Mouse (Mus musculus) CH12.LX (cell line): ENCODE results near the gene Wars. TPM values are rescaled to one million over a fixed set of nuclear protein-coding genes. Genes with fewer than 3 reads are reported as not detected.

Source experiments
- DNase-seq: peaks from one replicate; pipeline ENCODE4 v3.0.0-alpha.2; 2013; ENCODE audit errors: extremely low read depth
- H3K27ac ChIP-seq: 2 replicates; pipeline ENCODE4 v1.5.1; 2012; ENCODE audit warnings: low read depth, mild to moderate bottlenecking, control low read depth, moderate library complexity; ENCODE audit not compliant: insufficient read depth
- H3K27me3 ChIP-seq: replicated peaks from 2 replicates; pipeline ENCODE3; 2012; ENCODE audit warnings: inconsistent platforms
- H3K36me3 ChIP-seq, 2 experiments: replicated peaks in 1 of 2; 2 replicates each; pipeline versions ENCODE3 to v1.6.1; 2012; ENCODE audit warnings: inconsistent platforms in 1 of 2, low read length in 1 of 2, mild to moderate bottlenecking in 1 of 2, mixed read lengths in 1 of 2, moderate library complexity in 1 of 2; ENCODE audit not compliant: control insufficient read depth in 1 of 2, insufficient read depth in 1 of 2
- H3K4me1 ChIP-seq, 2 experiments: 2 replicates each; pipeline ENCODE4 v1.6.1; 2012; ENCODE audit warnings: inconsistent platforms in 1 of 2, moderate library complexity in 1 of 2; ENCODE audit not compliant: insufficient read depth in 2 of 2, control insufficient read depth in 1 of 2
- H3K4me2 ChIP-seq: 2 replicates; pipeline ENCODE4 v1.6.1; 2012; ENCODE audit warnings: low read depth, mild to moderate bottlenecking, control low read depth; ENCODE audit not compliant: poor library complexity, insufficient read depth, severe bottlenecking
- H3K4me3 ChIP-seq, 3 experiments: fragments of 150-350 bp in 1 of 3; sonication (generic) in 1 of 3; replicated peaks in 1 of 3; 2 replicates each; pipeline versions ENCODE3 to v1.5.1; 2011 to 2012; ENCODE audit warnings: low read depth in 2 of 3, low read length in 2 of 3, mild to moderate bottlenecking in 2 of 3, moderate library complexity in 2 of 3, control low read depth in 1 of 3, improper control_type of control experiment in 1 of 3, inconsistent platforms in 1 of 3, mixed read lengths in 1 of 3; ENCODE audit not compliant: poor library complexity in 1 of 3
- H3K79me2 ChIP-seq: replicated peaks from 2 replicates; pipeline ENCODE4 v1.6.1; 2012; ENCODE audit warnings: mild to moderate bottlenecking, moderate library complexity; ENCODE audit not compliant: control insufficient read depth, poor library complexity, insufficient read depth, severe bottlenecking; ENCODE audit errors: extremely low read depth
- H3K9ac ChIP-seq: 2 replicates; pipeline ENCODE4 v1.6.1; 2012; ENCODE audit warnings: low read depth, mild to moderate bottlenecking, control low read depth, moderate library complexity; ENCODE audit not compliant: insufficient read depth
- H3K9me3 ChIP-seq: replicated peaks from 2 replicates; pipeline ENCODE3; 2012; ENCODE audit warnings: low read length, inconsistent platforms, mixed read lengths
- BHLHE40 ChIP-seq: IDR thresholded peaks from 2 replicates; pipeline ENCODE4 v1.6.1; 2011; ENCODE audit warnings: mild to moderate bottlenecking, low read depth, low read length, improper control_type of control experiment
- CHD1 ChIP-seq: IDR thresholded peaks from 2 replicates; pipeline ENCODE4 v1.6.1; 2012; ENCODE audit warnings: low read depth, low read length, improper control_type of control experiment, inconsistent platforms
- E2F4 ChIP-seq: IDR thresholded peaks from 2 replicates; pipeline ENCODE4 v1.6.1; 2011; ENCODE audit warnings: low read depth, low read length, improper control_type of control experiment; ENCODE audit not compliant: insufficient replicate concordance
- ELF1 ChIP-seq: IDR thresholded peaks from 2 replicates; pipeline ENCODE4 v1.6.1; 2014; ENCODE audit warnings: low read depth, mild to moderate bottlenecking, inconsistent platforms, low read length, improper control_type of control experiment
- EP300 ChIP-seq: IDR thresholded peaks from 2 replicates; pipeline ENCODE4 v1.6.1; 2011; ENCODE audit warnings: low read length, improper control_type of control experiment
- ETS1 ChIP-seq: conservative IDR thresholded peaks from 2 replicates; pipeline ENCODE4 v1.6.1; 2012; ENCODE audit warnings: low read depth, mild to moderate bottlenecking, inconsistent platforms, low read length, improper control_type of control experiment, moderate library complexity
- HCFC1 ChIP-seq: IDR thresholded peaks from 2 replicates; pipeline ENCODE4 v1.6.1; 2012; ENCODE audit warnings: low read depth, mild to moderate bottlenecking, inconsistent platforms, low read length, improper control_type of control experiment
- IRF4 ChIP-seq: IDR thresholded peaks from 2 replicates; pipeline ENCODE4 v1.6.1; 2014; ENCODE audit warnings: low read depth, mild to moderate bottlenecking, inconsistent platforms, low read length, improper control_type of control experiment
- JUN ChIP-seq: IDR thresholded peaks from 2 replicates; pipeline ENCODE4 v1.6.1; 2011; ENCODE audit warnings: low read depth, mild to moderate bottlenecking, low read length, improper control_type of control experiment, moderate library complexity; ENCODE audit not compliant: insufficient read depth
- JUND ChIP-seq: conservative IDR thresholded peaks from 2 replicates; pipeline ENCODE4 v1.6.1; 2011; ENCODE audit warnings: low read depth, low read length, improper control_type of control experiment
- KAT2A ChIP-seq: IDR thresholded peaks from 2 replicates; pipeline ENCODE4 v1.6.1; 2012; ENCODE audit warnings: low read length, improper control_type of control experiment, inconsistent platforms; ENCODE audit not compliant: insufficient replicate concordance
- MAFK ChIP-seq: IDR thresholded peaks from 2 replicates; pipeline ENCODE4 v1.6.1; 2011; ENCODE audit warnings: low read length, improper control_type of control experiment; ENCODE audit not compliant: insufficient replicate concordance
- MAX ChIP-seq: IDR thresholded peaks from 2 replicates; pipeline ENCODE4 v1.6.1; 2011; ENCODE audit warnings: low read length, improper control_type of control experiment
- MAZ ChIP-seq: IDR thresholded peaks from 2 replicates; pipeline ENCODE4 v1.6.1; 2012; ENCODE audit warnings: low read depth, mild to moderate bottlenecking, inconsistent platforms, low read length, improper control_type of control experiment, moderate library complexity
- MXI1 ChIP-seq: IDR thresholded peaks from 2 replicates; pipeline ENCODE4 v1.6.1; 2011; ENCODE audit warnings: mild to moderate bottlenecking, low read depth, low read length, improper control_type of control experiment
- MYC ChIP-seq: IDR thresholded peaks from 2 replicates; pipeline ENCODE4 v1.6.1; 2011; ENCODE audit warnings: low read depth, mild to moderate bottlenecking, improper control_type of control experiment, low read length
- NELFE ChIP-seq: IDR thresholded peaks from 2 replicates; pipeline ENCODE4 v1.6.1; 2011; ENCODE audit warnings: low read depth, low read length, improper control_type of control experiment
- NRF1 ChIP-seq: IDR thresholded peaks from 2 replicates; pipeline ENCODE4 v1.6.1; 2014; ENCODE audit warnings: low read depth, mild to moderate bottlenecking, inconsistent platforms, low read length, improper control_type of control experiment, moderate library complexity
- POLR2A ChIP-seq: IDR thresholded peaks from 2 replicates; pipeline ENCODE4 v1.6.1; 2011; ENCODE audit warnings: low read depth, mild to moderate bottlenecking, improper control_type of control experiment, low read length
- POLR2AphosphoS2 ChIP-seq: IDR thresholded peaks from 2 replicates; pipeline ENCODE4 v1.6.1; 2011; ENCODE audit warnings: low read depth, low read length, improper control_type of control experiment
- RAD21 ChIP-seq: IDR thresholded peaks from 2 replicates; pipeline ENCODE4 v1.6.1; 2011; ENCODE audit warnings: low read depth, mild to moderate bottlenecking, low read length, improper control_type of control experiment, moderate library complexity
- SIN3A ChIP-seq: IDR thresholded peaks from 2 replicates; pipeline ENCODE4 v1.6.1; 2012; ENCODE audit warnings: low read length, improper control_type of control experiment, inconsistent platforms
- TBP ChIP-seq: conservative IDR thresholded peaks from 2 replicates; pipeline ENCODE4 v1.6.1; 2011; ENCODE audit warnings: low read depth, low read length, improper control_type of control experiment
- USF2 ChIP-seq: conservative IDR thresholded peaks from 2 replicates; pipeline ENCODE4 v1.6.1; 2011; ENCODE audit warnings: low read depth, low read length, improper control_type of control experiment
- ZC3H11A ChIP-seq: IDR thresholded peaks from 2 replicates; pipeline ENCODE4 v1.6.1; 2012; ENCODE audit warnings: low read depth, mild to moderate bottlenecking, inconsistent platforms, low read length, improper control_type of control experiment
- ZKSCAN1 ChIP-seq: IDR thresholded peaks from 2 replicates; pipeline ENCODE4 v1.6.1; 2012; ENCODE audit warnings: low read depth, inconsistent platforms, low read length, improper control_type of control experiment, borderline replicate concordance
- ZNF384 ChIP-seq: IDR thresholded peaks from 2 replicates; pipeline ENCODE4 v1.6.1; 2012; ENCODE audit warnings: low read depth, low read length, improper control_type of control experiment, inconsistent platforms
- dilution Hi-C: fragments of 300-500 bp; cut with MboI; formaldehyde crosslinking; loops from 2 replicates; pipeline ENCODE4 v1.14.3; 2020; ENCODE audit warnings: low sequenced_read_pairs; ENCODE audit not compliant: extremely low pct_unique_long_range_greater_than_20kb, extremely low pct_ligation_motif_present
- in situ Hi-C: fragments of 300-500 bp; cut with MboI; formaldehyde crosslinking; loops from 3 replicates; pipeline ENCODE4 v1.14.3; 2019; ENCODE audit warnings: low sequenced_read_pairs, low pct_ligation_motif_present, low pct_unique_long_range_greater_than_20kb, mixed read lengths
- polyA plus RNA-seq: library from polyadenylated mRNA; unstranded; fragments of >175 nt; gene quantifications from 2 replicates; pipeline ENCODE4 v1.2.1, GENCODE M21; 2012; ENCODE audit warnings: low read depth; ENCODE audit not compliant: insufficient read length
- total RNA-seq, 2 experiments: library from RNA; depleted of rRNA; stranded (reverse); fragments of 300-350 nt in 1 of 2; fragments of >200 nt in 1 of 2; gene quantifications; 2 replicates each; pipeline ENCODE4 v1.2.3; 2012 to 2014

Wars gene
- total and polyA plus RNA-seq, 3 experiments = 73.5 to 93.5 (median 88.0) TPM

- dilution Hi-C loops (no loop called here), in situ Hi-C loops (no loop called here)
- peaks cover 3% of the 10 kb centered on the region for H3K9me3 ChIP-seq
- no peak for DNase-seq
- peaks cover 8 to 75% of the 10 kb centered on the region in 2 experiments for H3K36me3 ChIP-seq
- no peak for TF ChIP-seq MXI1
- no peak for TF ChIP-seq CHD1
- TF ChIP-seq JUND = no peak
- TF ChIP-seq E2F4 = no peak
- TF ChIP-seq MAX = no peak
- no peak for TF ChIP-seq ZKSCAN1
- TF ChIP-seq JUN = no peak
- TF ChIP-seq HCFC1 = no peak
- TF ChIP-seq IRF4 = no peak
- no peak for TF ChIP-seq NRF1
- TF ChIP-seq KAT2A = no peak
- TF ChIP-seq USF2 = no peak
- no peak overlapping the region for H3K9ac ChIP-seq
- no peak overlapping the region for H3K27ac ChIP-seq
- H3K79me2 ChIP-seq = no peaks in the 10 kb centered on the region
- no peak overlapping the region for H3K4me2 ChIP-seq
- H3K4me3 ChIP-seq = no peak overlapping the region
- H3K4me1 ChIP-seq = peaks cover 0 to 6% of the 10 kb centered on the region in 2 experiments; a peak in 1 of 4 replicates
- no peaks in the 10 kb centered on the region for H3K27me3 ChIP-seq
Measured at GRCm38 (mm10) chr12:108826282-108826957, 67.6 kb downstream of the Wars start.

DNA sequence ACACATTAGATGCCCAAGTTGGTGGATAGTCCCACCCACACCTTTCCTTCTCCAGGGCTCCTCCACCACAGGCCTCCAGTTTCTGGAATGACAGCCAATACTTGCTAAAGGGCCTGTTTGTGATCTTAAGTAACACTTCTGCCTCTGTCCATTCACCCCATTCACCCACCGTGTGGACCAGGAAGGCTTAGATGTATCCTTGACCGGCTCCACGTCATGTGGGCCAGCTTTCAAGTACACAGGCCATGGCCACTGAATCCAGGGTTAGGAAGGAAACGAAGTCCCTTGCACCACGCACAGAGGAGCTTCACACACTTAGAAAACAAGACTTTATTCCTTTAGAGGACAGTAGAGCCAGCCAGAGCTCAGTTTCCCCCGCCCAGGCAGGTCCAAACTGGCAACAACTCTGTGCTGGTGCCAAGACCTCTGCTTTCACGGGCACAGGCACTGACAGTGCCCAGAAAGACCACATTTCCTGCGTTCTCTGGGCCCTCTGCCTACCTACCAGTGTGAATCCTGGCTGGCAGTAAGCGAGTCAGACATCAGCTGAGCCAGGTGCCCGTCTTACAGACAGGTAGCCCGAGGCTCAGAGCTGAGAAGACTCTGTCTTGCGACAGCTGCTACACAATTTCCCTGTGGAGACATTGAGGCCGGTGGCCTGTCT lies 68.3 kb downstream of the Wars start:
- H3K79me2 ChIP-seq = no peaks in the 10 kb centered on the region
- no peak overlapping the region for H3K4me2 ChIP-seq
- no peak overlapping the region for H3K27ac ChIP-seq
- TF ChIP-seq TBP = no peak
- no peak for TF ChIP-seq POLR2A
- TF ChIP-seq ZNF384 = no peak
- no peak for TF ChIP-seq ETS1
- TF ChIP-seq MXI1 = no peak
- no peak for TF ChIP-seq MAZ
- no peak for TF ChIP-seq KAT2A
- no peak for TF ChIP-seq CHD1
- no peak for TF ChIP-seq NRF1
- TF ChIP-seq MAFK = no peak
- TF ChIP-seq ZKSCAN1 = no peak
- no peak for TF ChIP-seq EP300
- no peak for TF ChIP-seq BHLHE40
- no peak for TF ChIP-seq POLR2AphosphoS2
- no peak for TF ChIP-seq MYC
- no peak for TF ChIP-seq RAD21
- no peak for TF ChIP-seq ELF1
- TF ChIP-seq SIN3A = no peak
- TF ChIP-seq NELFE = no peak
- no peak for TF ChIP-seq ZC3H11A
- TF ChIP-seq, all 38 proteins: peak for 0
- Histone ChIP-seq H3K9ac (no peak overlapping the region), H3K4me3 (no peak overlapping the region), H3K36me3 (peaks cover 8 to 76% of the 10 kb centered on the region in 2 experiments), H3K27me3 (no peaks in the 10 kb centered on the region), H3K9me3 (peaks cover 3% of the 10 kb centered on the region), H3K4me1 (peaks cover 0 to 6% of the 10 kb centered on the region in 2 experiments; a peak in 1 of 4 replicates)
- in situ Hi-C loops = no loop called here
- DNase-seq = no peak
- dilution Hi-C loops = no loop called here
